Mouse (Mus musculus) thymus, adult 2 months (tissue): ENCODE measurements at regions not wholly inside any gene's neighbourhood (a gene's known extent, or its start where the extent isn't known, plus 50 kb on each side); places are given as distances from the start of the nearest gene placed in this dataset.

Experiments
- DNase-seq: peaks from one replicate; pipeline ENCODE4 v3.0.0; 2021
- H3K27ac ChIP-seq: fragments of 200-500 bp; 2 replicates; pipeline ENCODE4 v1.5.1; 2012; ENCODE audit warnings: low read length, control low read depth; ENCODE audit not compliant: control insufficient read depth, insufficient read depth
- H3K27me3 ChIP-seq: fragments of 200-500 bp; 2 replicates; pipeline ENCODE4 v1.6.1; 2012; ENCODE audit warnings: mild to moderate bottlenecking, low read length, moderate library complexity, mixed read lengths; ENCODE audit not compliant: control insufficient read depth, insufficient read depth
- H3K36me3 ChIP-seq: fragments of 200-500 bp; 2 replicates; pipeline ENCODE4 v1.6.1; 2012; ENCODE audit warnings: mild to moderate bottlenecking, low read length, moderate library complexity; ENCODE audit not compliant: control insufficient read depth, insufficient read depth
- H3K4me1 ChIP-seq: fragments of 200-500 bp; replicated peaks from 2 replicates; pipeline ENCODE4 v1.6.1; 2012; ENCODE audit warnings: low read length; ENCODE audit not compliant: control insufficient read depth, insufficient read depth
- H3K4me3 ChIP-seq: fragments of 200-500 bp; 2 replicates; pipeline ENCODE4 v1.5.1; 2012; ENCODE audit warnings: mild to moderate bottlenecking, low read length, control low read depth, moderate library complexity; ENCODE audit not compliant: control insufficient read depth, insufficient read depth
- CTCF ChIP-seq: fragments of 200-500 bp; IDR thresholded peaks from 2 replicates; pipeline ENCODE4 v1.5.1; 2012; ENCODE audit warnings: mild to moderate bottlenecking, control low read depth, low read length, moderate library complexity, borderline replicate concordance; ENCODE audit not compliant: control insufficient read depth, poor library complexity, insufficient read depth; ENCODE audit errors: extremely low read depth
- POLR2A ChIP-seq: fragments of 200-500 bp; IDR thresholded peaks from 2 replicates; pipeline ENCODE4 v1.6.1; 2012; ENCODE audit warnings: mild to moderate bottlenecking, low read length, control low read depth, moderate library complexity; ENCODE audit not compliant: control insufficient read depth, poor library complexity, insufficient read depth; ENCODE audit errors: extremely low read depth
- WGBS: fragments of 180-500 bp; shearing (Covaris S2); methylation state at CpG from one replicate; pipeline ENCODE4 v1.1.7; 2018; 5-methylcytosine and 5-hydroxymethylcytosine counted together

- H3K27ac ChIP-seq: no peak overlapping the region
- H3K4me3 ChIP-seq: no peak overlapping the region
- TF ChIP-seq CTCF (no peak), POLR2A (no peak)
- no peak for DNase-seq
- H3K27me3 ChIP-seq: no peaks in the 10 kb centered on the region
- no peaks in the 10 kb centered on the region for H3K4me1 ChIP-seq
- WGBS: 77% methylated on average over 2 of the region's 2 CpGs
- H3K36me3 ChIP-seq: no peaks in the 10 kb centered on the region
Observed at GRCm38 (mm10) chr9:11629461-11629860, 724.9 kb upstream of the Cntn5 start.

- TF ChIP-seq CTCF (no peak), POLR2A (no peak)
- H3K27me3 ChIP-seq: no peaks in the 10 kb centered on the region
- DNase-seq: peak; percentile 1
- 93% methylated on average over 2 of the region's 2 CpGs for WGBS
- no peak overlapping the region for H3K4me3 ChIP-seq
- no peaks in the 10 kb centered on the region for H3K4me1 ChIP-seq
- H3K36me3 ChIP-seq: no peaks in the 10 kb centered on the region
- no peak overlapping the region for H3K27ac ChIP-seq
Observed at GRCm38 (mm10) chr9:11604381-11604780, 699.8 kb upstream of the Cntn5 start.

GRCm38 (mm10) chr9:11603884-11604283 lies 699.3 kb upstream of the Cntn5 start:
- Histone ChIP-seq H3K4me1 (no peaks in the 10 kb centered on the region), H3K36me3 (no peaks in the 10 kb centered on the region), H3K27me3 (no peaks in the 10 kb centered on the region), H3K27ac (no peak overlapping the region), H3K4me3 (no peak overlapping the region)
- TF ChIP-seq POLR2A (no peak), CTCF (no peak)
- 85% methylated on average over 3 of the region's 3 CpGs for WGBS
- DNase-seq: no peak

- no peak overlapping the region for H3K4me3 ChIP-seq
- TF ChIP-seq POLR2A (no peak), CTCF (no peak)
- H3K4me1 ChIP-seq: no peaks in the 10 kb centered on the region
- H3K27ac ChIP-seq: no peak overlapping the region
- H3K36me3 ChIP-seq: no peaks in the 10 kb centered on the region
- DNase-seq: no peak
- no peaks in the 10 kb centered on the region for H3K27me3 ChIP-seq
- 98% methylated on average over 2 of the region's 2 CpGs for WGBS
Observed at GRCm38 (mm10) chr9:11602857-11603256, 698.3 kb upstream of the Cntn5 start.

- 30% methylated on average over 2 of the region's 2 CpGs for WGBS
- no peak for DNase-seq
- H3K4me3 ChIP-seq: no peak overlapping the region
- no peak overlapping the region for H3K27ac ChIP-seq
- TF ChIP-seq CTCF: no peak
- no peak for TF ChIP-seq POLR2A
- H3K4me1 ChIP-seq: no peaks in the 10 kb centered on the region
- no peaks in the 10 kb centered on the region for H3K36me3 ChIP-seq
- H3K27me3 ChIP-seq: no peaks in the 10 kb centered on the region
Observed at GRCm38 (mm10) chr9:11579011-11579410, 674.4 kb upstream of the Cntn5 start.

GRCm38 (mm10) chr9:11562885-11563284 lies 658.3 kb upstream of the Cntn5 start:
- H3K36me3 ChIP-seq: no peaks in the 10 kb centered on the region
- no peaks in the 10 kb centered on the region for H3K27me3 ChIP-seq
- peaks cover 2% of the 10 kb centered on the region; the same call in 1 of the 2 replicates for H3K4me1 ChIP-seq
- H3K4me3 ChIP-seq: no peak overlapping the region
- no peak for DNase-seq
- no peak overlapping the region for H3K27ac ChIP-seq
- WGBS: 78% methylated on average over 1 of the region's 1 CpGs
- no peak for TF ChIP-seq CTCF

- H3K27me3 ChIP-seq: no peaks in the 10 kb centered on the region
- no peak overlapping the region for H3K27ac ChIP-seq
- WGBS: 60% methylated on average over 1 of the region's 1 CpGs
- H3K4me1 ChIP-seq: peaks cover 2% of the 10 kb centered on the region; the same call in 1 of the 2 replicates
- no peak for DNase-seq
- no peak overlapping the region for H3K4me3 ChIP-seq
- TF ChIP-seq CTCF (no peak), POLR2A (no peak)
- no peaks in the 10 kb centered on the region for H3K36me3 ChIP-seq
Observed at GRCm38 (mm10) chr9:11559384-11559783, 654.8 kb upstream of the Cntn5 start.
